Mouse (Mus musculus) midbrain, embryonic 14.5 days (tissue): Measurements from ENCODE around the gene Slc26a9. TPM values are rescaled to one million over a fixed set of nuclear protein-coding genes. Genes with fewer than 3 reads are reported as not detected.

Experiments
- ATAC-seq: fragments of 200-750 bp; cut with Nextera tagmentation; 2 replicates; pipeline ENCODE4 v1.8.0; 2017; ENCODE audit warnings: moderate number of reproducible peaks, moderate library complexity; ENCODE audit not compliant: low FRiP score, low TSS enrichment
- DNase-seq: peaks from one replicate; pipeline ENCODE4 v3.0.0-alpha.2; 2015
- H3K27ac ChIP-seq: fragments of 300-500 bp; sonication (generic); replicated peaks from 2 replicates; pipeline ENCODE4 v1.5.1; 2014; ENCODE audit warnings: mild to moderate bottlenecking, low read depth, low read length, moderate library complexity
- H3K27me3 ChIP-seq: fragments of 300-500 bp; sonication (generic); 2 replicates; pipeline ENCODE4 v1.6.1; 2014; ENCODE audit warnings: low read length, control low read depth, mixed read lengths; ENCODE audit not compliant: control insufficient read depth, insufficient read depth
- H3K36me3 ChIP-seq: fragments of 300-500 bp; sonication (generic); 2 replicates; pipeline ENCODE4 v1.6.1; 2014; ENCODE audit warnings: low read length, control low read depth; ENCODE audit not compliant: control insufficient read depth, insufficient read depth
- H3K4me1 ChIP-seq: fragments of 300-500 bp; sonication (generic); 2 replicates; pipeline ENCODE4 v1.6.1; 2014; ENCODE audit warnings: mild to moderate bottlenecking, antibody characterized with exemption, low read length, control low read depth; ENCODE audit not compliant: control insufficient read depth, insufficient read depth
- H3K4me2 ChIP-seq: fragments of 300-500 bp; sonication (generic); 2 replicates; pipeline ENCODE4 v1.6.1; 2014; ENCODE audit warnings: mild to moderate bottlenecking, low read length, moderate library complexity
- H3K4me3 ChIP-seq: fragments of 300-500 bp; sonication (generic); replicated peaks from 2 replicates; pipeline ENCODE4 v1.5.1; 2014; ENCODE audit warnings: low read depth, low read length
- H3K9ac ChIP-seq: fragments of 300-500 bp; sonication (generic); replicated peaks from 2 replicates; pipeline ENCODE4 v1.6.1; 2014; ENCODE audit warnings: mild to moderate bottlenecking, low read length, moderate library complexity
- H3K9me3 ChIP-seq: fragments of 300-500 bp; sonication (generic); 2 replicates; pipeline ENCODE4 v1.6.1; 2016; ENCODE audit warnings: low read length, control low read depth, mixed read lengths; ENCODE audit not compliant: control insufficient read depth
- WGBS: fragments of 180-500 bp; shearing (Covaris S2); extraction: QIAGEN DNeasy Blood & Tissue Kit; methylation state at CpG from one replicate; pipeline ENCODE4 v1.1.7; 2014; 5-methylcytosine and 5-hydroxymethylcytosine counted together
- polyA plus RNA-seq: library from polyadenylated mRNA; unstranded; fragments of >200 nt; fragmentation: Nextera tagmentation; extraction: Ambion mirVana; gene quantifications from 2 replicates; pipeline ENCODE4 v1.2.1, GENCODE M21; 2014

Gene Slc26a9
- polyA plus RNA-seq, 1 experiment from 2014 or later: 0.04 TPM

DNA sequence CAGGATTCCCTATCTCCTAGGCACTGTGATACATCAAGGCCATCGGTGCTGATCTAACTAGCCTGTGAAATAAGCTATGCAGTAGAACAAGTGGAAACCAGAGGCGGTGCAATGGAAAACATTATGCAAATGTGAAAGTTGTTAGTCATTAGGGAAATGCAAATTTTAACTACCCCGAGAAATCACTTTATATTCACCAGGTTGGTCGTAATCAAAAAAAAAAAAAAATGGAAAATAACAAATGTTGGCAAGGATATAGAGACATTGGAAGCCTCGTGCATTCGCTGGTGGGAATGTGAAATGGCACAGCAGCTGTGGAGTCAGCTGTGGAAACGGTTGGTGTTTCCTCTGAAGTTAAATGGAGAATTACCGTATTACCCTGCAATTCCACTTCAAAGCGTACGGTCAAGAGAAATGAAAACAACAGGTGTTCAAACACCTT lies 77.1 kb downstream of the Slc26a9 start:
- no peak overlapping the region for H3K27ac ChIP-seq
- no peak for DNase-seq

More for the DNA sequence above, 77.1 kb downstream of the Slc26a9 start:
- no peaks in the 10 kb centered on the region for H3K9me3 ChIP-seq
- no peaks in the 10 kb centered on the region for H3K36me3 ChIP-seq
- H3K4me1 ChIP-seq: no peaks in the 10 kb centered on the region
- H3K9ac ChIP-seq: no peak overlapping the region
- no peak for ATAC-seq
- H3K27me3 ChIP-seq: no peaks in the 10 kb centered on the region
- no peak overlapping the region for H3K4me3 ChIP-seq
- WGBS: 87% methylated on average over 10 of the region's 10 CpGs
- H3K4me2 ChIP-seq: no peak overlapping the region

Other genes starting within 250 kb of the Slc26a9 start
- 28.6 and 30.8 TPM in 2 replicates for gene Srgap2, start 216.7 kb upstream of the Slc26a9 start, polyA plus RNA-seq
- gene Fam72a, start 216.1 kb upstream of the Slc26a9 start, polyA plus RNA-seq: 1.4 and 1.8 TPM in 2 replicates
- gene Avpr1b, start 144.8 kb upstream of the Slc26a9 start, polyA plus RNA-seq: not detected in 2 replicates
- not detected in 2 replicates for gene Ctse, start 105.7 kb upstream of the Slc26a9 start, polyA plus RNA-seq
- 0.12 and 1.6 TPM in 2 replicates for gene Rab7b, start 55.3 kb upstream of the Slc26a9 start, polyA plus RNA-seq
- 0.09 and 0.20 TPM in 2 replicates for gene Pm20d1, start 53.4 kb downstream of the Slc26a9 start, polyA plus RNA-seq
- 7.5 and 12.9 TPM in 2 replicates for gene Slc41a1, start 83.5 kb downstream of the Slc26a9 start, polyA plus RNA-seq
- 3.7 and 8.8 TPM in 2 replicates for gene Rab29, start 123.2 kb downstream of the Slc26a9 start, polyA plus RNA-seq
- gene Nucks1, start 166.5 kb downstream of the Slc26a9 start, polyA plus RNA-seq: 39.6 and 59.8 TPM in 2 replicates
- 2.6 and 6.4 TPM in 2 replicates for gene Slc45a3, start 218.9 kb downstream of the Slc26a9 start, polyA plus RNA-seq